Mouse (Mus musculus) CH12.LX (cell line): ENCODE results near the gene Ppm1a. TPM values are rescaled to one million over a fixed set of nuclear protein-coding genes. Genes with fewer than 3 reads are reported as not detected.

Source experiments
- DNase-seq: peaks from one replicate; pipeline ENCODE4 v3.0.0-alpha.2; 2013; ENCODE audit errors: extremely low read depth
- H3K27ac ChIP-seq: 2 replicates; pipeline ENCODE4 v1.5.1; 2012; ENCODE audit warnings: low read depth, mild to moderate bottlenecking, control low read depth, moderate library complexity; ENCODE audit not compliant: insufficient read depth
- H3K27me3 ChIP-seq: replicated peaks from 2 replicates; pipeline ENCODE3; 2012; ENCODE audit warnings: inconsistent platforms
- H3K36me3 ChIP-seq, 2 experiments: replicated peaks in 1 of 2; 2 replicates each; pipeline versions ENCODE3 to v1.6.1; 2012; ENCODE audit warnings: inconsistent platforms in 1 of 2, low read length in 1 of 2, mild to moderate bottlenecking in 1 of 2, mixed read lengths in 1 of 2, moderate library complexity in 1 of 2; ENCODE audit not compliant: control insufficient read depth in 1 of 2, insufficient read depth in 1 of 2
- H3K4me1 ChIP-seq, 2 experiments: 2 replicates each; pipeline ENCODE4 v1.6.1; 2012; ENCODE audit warnings: inconsistent platforms in 1 of 2, moderate library complexity in 1 of 2; ENCODE audit not compliant: insufficient read depth in 2 of 2, control insufficient read depth in 1 of 2
- H3K4me2 ChIP-seq: 2 replicates; pipeline ENCODE4 v1.6.1; 2012; ENCODE audit warnings: low read depth, mild to moderate bottlenecking, control low read depth; ENCODE audit not compliant: poor library complexity, insufficient read depth, severe bottlenecking
- H3K4me3 ChIP-seq, 3 experiments: fragments of 150-350 bp in 1 of 3; sonication (generic) in 1 of 3; replicated peaks in 1 of 3; 2 replicates each; pipeline versions ENCODE3 to v1.5.1; 2011 to 2012; ENCODE audit warnings: low read depth in 2 of 3, low read length in 2 of 3, mild to moderate bottlenecking in 2 of 3, moderate library complexity in 2 of 3, control low read depth in 1 of 3, improper control_type of control experiment in 1 of 3, inconsistent platforms in 1 of 3, mixed read lengths in 1 of 3; ENCODE audit not compliant: poor library complexity in 1 of 3
- H3K79me2 ChIP-seq: replicated peaks from 2 replicates; pipeline ENCODE4 v1.6.1; 2012; ENCODE audit warnings: mild to moderate bottlenecking, moderate library complexity; ENCODE audit not compliant: control insufficient read depth, poor library complexity, insufficient read depth, severe bottlenecking; ENCODE audit errors: extremely low read depth
- H3K9ac ChIP-seq: 2 replicates; pipeline ENCODE4 v1.6.1; 2012; ENCODE audit warnings: low read depth, mild to moderate bottlenecking, control low read depth, moderate library complexity; ENCODE audit not compliant: insufficient read depth
- H3K9me3 ChIP-seq: replicated peaks from 2 replicates; pipeline ENCODE3; 2012; ENCODE audit warnings: low read length, inconsistent platforms, mixed read lengths
- BHLHE40 ChIP-seq: IDR thresholded peaks from 2 replicates; pipeline ENCODE4 v1.6.1; 2011; ENCODE audit warnings: mild to moderate bottlenecking, low read depth, low read length, improper control_type of control experiment
- CHD1 ChIP-seq: IDR thresholded peaks from 2 replicates; pipeline ENCODE4 v1.6.1; 2012; ENCODE audit warnings: low read depth, low read length, improper control_type of control experiment, inconsistent platforms
- CTCF ChIP-seq, 2 experiments: IDR thresholded peaks in 1 of 2; conservative IDR thresholded peaks in 1 of 2; 2 replicates each; pipeline ENCODE4 v1.5.1; 2011 to 2012; ENCODE audit warnings: low read depth in 2 of 2, low read length in 2 of 2, improper control_type of control experiment in 1 of 2, inconsistent platforms in 1 of 2, mild to moderate bottlenecking in 1 of 2, moderate library complexity in 1 of 2
- ELF1 ChIP-seq: IDR thresholded peaks from 2 replicates; pipeline ENCODE4 v1.6.1; 2014; ENCODE audit warnings: low read depth, mild to moderate bottlenecking, inconsistent platforms, low read length, improper control_type of control experiment
- EP300 ChIP-seq: IDR thresholded peaks from 2 replicates; pipeline ENCODE4 v1.6.1; 2011; ENCODE audit warnings: low read length, improper control_type of control experiment
- ETS1 ChIP-seq: conservative IDR thresholded peaks from 2 replicates; pipeline ENCODE4 v1.6.1; 2012; ENCODE audit warnings: low read depth, mild to moderate bottlenecking, inconsistent platforms, low read length, improper control_type of control experiment, moderate library complexity
- GABPA ChIP-seq: IDR thresholded peaks from 2 replicates; pipeline ENCODE4 v1.6.1; 2012; ENCODE audit warnings: low read depth, low read length, improper control_type of control experiment, inconsistent platforms; ENCODE audit not compliant: insufficient replicate concordance
- HCFC1 ChIP-seq: IDR thresholded peaks from 2 replicates; pipeline ENCODE4 v1.6.1; 2012; ENCODE audit warnings: low read depth, mild to moderate bottlenecking, inconsistent platforms, low read length, improper control_type of control experiment
- IRF4 ChIP-seq: IDR thresholded peaks from 2 replicates; pipeline ENCODE4 v1.6.1; 2014; ENCODE audit warnings: low read depth, mild to moderate bottlenecking, inconsistent platforms, low read length, improper control_type of control experiment
- JUN ChIP-seq: IDR thresholded peaks from 2 replicates; pipeline ENCODE4 v1.6.1; 2011; ENCODE audit warnings: low read depth, mild to moderate bottlenecking, low read length, improper control_type of control experiment, moderate library complexity; ENCODE audit not compliant: insufficient read depth
- JUND ChIP-seq: conservative IDR thresholded peaks from 2 replicates; pipeline ENCODE4 v1.6.1; 2011; ENCODE audit warnings: low read depth, low read length, improper control_type of control experiment
- KAT2A ChIP-seq: IDR thresholded peaks from 2 replicates; pipeline ENCODE4 v1.6.1; 2012; ENCODE audit warnings: low read length, improper control_type of control experiment, inconsistent platforms; ENCODE audit not compliant: insufficient replicate concordance
- MAFK ChIP-seq: IDR thresholded peaks from 2 replicates; pipeline ENCODE4 v1.6.1; 2011; ENCODE audit warnings: low read length, improper control_type of control experiment; ENCODE audit not compliant: insufficient replicate concordance
- MAZ ChIP-seq: IDR thresholded peaks from 2 replicates; pipeline ENCODE4 v1.6.1; 2012; ENCODE audit warnings: low read depth, mild to moderate bottlenecking, inconsistent platforms, low read length, improper control_type of control experiment, moderate library complexity
- MEF2A ChIP-seq: IDR thresholded peaks from 2 replicates; pipeline ENCODE4 v1.6.1; 2014; ENCODE audit warnings: low read depth, mild to moderate bottlenecking, inconsistent platforms, low read length, improper control_type of control experiment, borderline replicate concordance
- MYC ChIP-seq: IDR thresholded peaks from 2 replicates; pipeline ENCODE4 v1.6.1; 2011; ENCODE audit warnings: low read depth, mild to moderate bottlenecking, improper control_type of control experiment, low read length
- NELFE ChIP-seq: IDR thresholded peaks from 2 replicates; pipeline ENCODE4 v1.6.1; 2011; ENCODE audit warnings: low read depth, low read length, improper control_type of control experiment
- NRF1 ChIP-seq: IDR thresholded peaks from 2 replicates; pipeline ENCODE4 v1.6.1; 2014; ENCODE audit warnings: low read depth, mild to moderate bottlenecking, inconsistent platforms, low read length, improper control_type of control experiment, moderate library complexity
- PAX5 ChIP-seq: IDR thresholded peaks from 2 replicates; pipeline ENCODE4 v1.6.1; 2012; ENCODE audit warnings: low read length, inconsistent platforms, mixed read lengths
- POLR2A ChIP-seq: IDR thresholded peaks from 2 replicates; pipeline ENCODE4 v1.6.1; 2011; ENCODE audit warnings: low read depth, mild to moderate bottlenecking, improper control_type of control experiment, low read length
- POLR2AphosphoS2 ChIP-seq: IDR thresholded peaks from 2 replicates; pipeline ENCODE4 v1.6.1; 2011; ENCODE audit warnings: low read depth, low read length, improper control_type of control experiment
- RCOR1 ChIP-seq: conservative IDR thresholded peaks from 2 replicates; pipeline ENCODE4 v1.6.1; 2012; ENCODE audit warnings: low read depth, mild to moderate bottlenecking, inconsistent platforms, low read length, improper control_type of control experiment
- SIN3A ChIP-seq: IDR thresholded peaks from 2 replicates; pipeline ENCODE4 v1.6.1; 2012; ENCODE audit warnings: low read length, improper control_type of control experiment, inconsistent platforms
- SMC3 ChIP-seq: IDR thresholded peaks from 2 replicates; pipeline ENCODE4 v1.6.1; 2011; ENCODE audit warnings: low read depth, low read length, improper control_type of control experiment
- TBP ChIP-seq: conservative IDR thresholded peaks from 2 replicates; pipeline ENCODE4 v1.6.1; 2011; ENCODE audit warnings: low read depth, low read length, improper control_type of control experiment
- TCF12 ChIP-seq: IDR thresholded peaks from 2 replicates; pipeline ENCODE4 v1.6.1; 2014; ENCODE audit warnings: low read depth, mild to moderate bottlenecking, inconsistent platforms, low read length, improper control_type of control experiment
- USF2 ChIP-seq: conservative IDR thresholded peaks from 2 replicates; pipeline ENCODE4 v1.6.1; 2011; ENCODE audit warnings: low read depth, low read length, improper control_type of control experiment
- ZC3H11A ChIP-seq: IDR thresholded peaks from 2 replicates; pipeline ENCODE4 v1.6.1; 2012; ENCODE audit warnings: low read depth, mild to moderate bottlenecking, inconsistent platforms, low read length, improper control_type of control experiment
- ZKSCAN1 ChIP-seq: IDR thresholded peaks from 2 replicates; pipeline ENCODE4 v1.6.1; 2012; ENCODE audit warnings: low read depth, inconsistent platforms, low read length, improper control_type of control experiment, borderline replicate concordance
- dilution Hi-C: fragments of 300-500 bp; cut with MboI; formaldehyde crosslinking; loops from 2 replicates; pipeline ENCODE4 v1.14.3; 2020; ENCODE audit warnings: low sequenced_read_pairs; ENCODE audit not compliant: extremely low pct_unique_long_range_greater_than_20kb, extremely low pct_ligation_motif_present
- in situ Hi-C: fragments of 300-500 bp; cut with MboI; formaldehyde crosslinking; loops from 3 replicates; pipeline ENCODE4 v1.14.3; 2019; ENCODE audit warnings: low sequenced_read_pairs, low pct_ligation_motif_present, low pct_unique_long_range_greater_than_20kb, mixed read lengths
- polyA plus RNA-seq: library from polyadenylated mRNA; unstranded; fragments of >175 nt; gene quantifications from 2 replicates; pipeline ENCODE4 v1.2.1, GENCODE M21; 2012; ENCODE audit warnings: low read depth; ENCODE audit not compliant: insufficient read length
- total RNA-seq, 2 experiments: library from RNA; depleted of rRNA; stranded (reverse); fragments of 300-350 nt in 1 of 2; fragments of >200 nt in 1 of 2; gene quantifications; 2 replicates each; pipeline ENCODE4 v1.2.3; 2012 to 2014

The Ppm1a gene
- total and polyA plus RNA-seq, 3 experiments, result 78.8 to 112 (median 98.4) TPM

DNA sequence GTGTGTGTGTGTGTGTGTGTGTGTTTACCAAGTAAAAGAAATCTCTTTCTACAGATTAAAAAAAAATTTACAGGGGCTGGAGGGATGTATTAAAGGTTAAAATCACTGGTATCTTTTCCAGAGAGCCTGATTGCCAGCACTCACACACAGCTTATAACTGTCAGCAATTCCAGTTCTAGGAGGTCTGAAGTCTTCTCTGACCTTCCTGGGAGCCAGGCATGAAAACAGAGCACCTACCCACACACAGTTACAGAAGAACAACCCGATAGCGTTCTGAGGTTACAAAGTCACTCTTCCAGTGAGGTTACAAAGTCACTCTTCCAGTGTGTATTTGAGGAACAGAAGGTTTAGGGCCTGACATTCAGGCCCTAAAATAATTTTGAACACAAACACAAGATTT is 38.2 kb upstream of the Ppm1a start:
- Histone ChIP-seq H3K27ac (no peak overlapping the region), H3K9ac (no peak overlapping the region), H3K79me2 (no peaks in the 10 kb centered on the region), H3K9me3 (no peaks in the 10 kb centered on the region), H3K36me3 (no peaks in the 10 kb centered on the region), H3K4me2 (no peak overlapping the region), H3K4me3 (no peak overlapping the region), H3K4me1 (peaks cover 0 to 6% of the 10 kb centered on the region in 2 experiments; a peak in 2 of 4 replicates), H3K27me3 (no peaks in the 10 kb centered on the region)
- in situ Hi-C loops (no loop called here), dilution Hi-C loops (no loop called here)
- no peak for DNase-seq
- TF ChIP-seq BHLHE40, result no peak
- no peak for TF ChIP-seq USF2
- TF ChIP-seq MYC, result no peak
- TF ChIP-seq GABPA, result no peak
- no peak for TF ChIP-seq TBP
- TF ChIP-seq CTCF (conservative IDR thresholded peaks at IDR 0.05 in 1 of 2, IDR thresholded peaks at IDR 0.05 in 1 of 2; ENCODE audit: low read depth in 2 of 2, low read length in 2 of 2), result no peak
- TF ChIP-seq KAT2A, result no peak
- TF ChIP-seq SMC3, result no peak
- no peak for TF ChIP-seq MAFK
- no peak for TF ChIP-seq RCOR1
- no peak for TF ChIP-seq ZKSCAN1
- TF ChIP-seq ETS1, result no peak
- no peak for TF ChIP-seq ZC3H11A
- TF ChIP-seq HCFC1, result no peak
- no peak for TF ChIP-seq IRF4
- TF ChIP-seq NELFE, result no peak
- no peak for TF ChIP-seq EP300
- no peak for TF ChIP-seq JUND
- no peak for TF ChIP-seq POLR2AphosphoS2
- no peak for TF ChIP-seq MEF2A

DNA sequence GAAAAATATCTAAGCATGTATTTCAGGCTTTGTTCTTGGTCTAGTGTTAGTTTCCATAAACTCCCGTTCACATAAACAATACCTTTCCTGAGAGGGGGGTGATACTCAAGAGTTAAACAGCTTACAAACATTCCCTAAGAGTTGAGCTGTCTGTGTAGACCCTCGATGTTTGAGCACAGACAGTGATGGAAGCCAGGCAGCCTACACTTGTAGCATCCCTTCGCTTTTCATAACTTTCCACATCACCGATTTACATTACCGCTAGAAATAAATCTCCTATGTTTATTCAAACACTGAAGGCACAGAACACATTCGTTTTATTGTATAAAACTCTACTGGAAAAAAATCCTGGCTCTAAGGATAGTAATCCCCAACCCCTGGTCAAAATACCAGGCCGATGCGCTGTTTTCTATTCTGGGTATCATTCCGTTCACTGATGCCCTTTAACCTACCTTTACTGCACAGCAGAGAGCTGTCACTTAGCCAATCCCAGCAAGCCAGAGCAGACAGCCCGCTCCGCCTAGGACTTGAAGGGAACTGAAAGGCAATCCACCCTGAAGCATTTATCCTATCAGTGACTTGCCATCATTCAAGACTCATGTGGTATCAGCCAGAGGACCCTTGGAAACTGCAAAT is 37.7 kb upstream of the Ppm1a start:
- Histone ChIP-seq H3K27me3 (no peaks in the 10 kb centered on the region), H3K4me2 (no peak overlapping the region), H3K9ac (no peak overlapping the region), H3K36me3 (no peaks in the 10 kb centered on the region), H3K9me3 (no peaks in the 10 kb centered on the region), H3K79me2 (no peaks in the 10 kb centered on the region), H3K4me3 (no peak overlapping the region)
- dilution Hi-C loops, result no loop called here
- in situ Hi-C loops, result no loop called here
- DNase-seq, result no peak
- TF ChIP-seq PAX5 (no peak), ELF1 (no peak), TCF12 (no peak), MAZ (no peak), ZKSCAN1 (no peak), MAFK (no peak), SIN3A (no peak), CHD1 (no peak), ZC3H11A (no peak), NRF1 (no peak), BHLHE40 (no peak), JUND (no peak), POLR2A (no peak), CTCF (conservative IDR thresholded peaks at IDR 0.05 in 1 of 2, IDR thresholded peaks at IDR 0.05 in 1 of 2; ENCODE audit: low read depth in 2 of 2, low read length in 2 of 2) (no peak), KAT2A (no peak), JUN (no peak)
- TF ChIP-seq, all 38 proteins: peak for 0
- H3K4me1 ChIP-seq, result peaks cover 0 to 11% of the 10 kb centered on the region in 2 experiments; a peak in 2 of 4 replicates
- no peak overlapping the region for H3K27ac ChIP-seq
